Mouse (Mus musculus) forebrain, postnatal 0 days (tissue): ENCODE data around the gene Plekhn1. TPM values are rescaled to one million over a fixed set of nuclear protein-coding genes. Genes with fewer than 3 reads are reported as not detected.

ENCODE experiments used
- ATAC-seq: fragments of 200-750 bp; cut with Nextera tagmentation; 2 replicates; pipeline ENCODE4 v1.8.0; 2017; ENCODE audit warnings: mild to moderate bottlenecking, moderate library complexity
- DNase-seq: peaks from one replicate; pipeline ENCODE4 v3.0.0-alpha.2; 2015
- H3K27ac ChIP-seq: fragments of 300-500 bp; sonication (generic); 2 replicates; pipeline ENCODE4 v1.5.1; 2014; ENCODE audit warnings: low read depth, mild to moderate bottlenecking, antibody characterized with exemption, low read length, moderate library complexity, mixed read lengths
- H3K27me3 ChIP-seq: fragments of 300-500 bp; sonication (generic); 2 replicates; pipeline ENCODE4 v1.6.1; 2014; ENCODE audit warnings: mild to moderate bottlenecking, low read length, mixed read lengths; ENCODE audit not compliant: insufficient read depth
- H3K36me3 ChIP-seq: fragments of 300-500 bp; sonication (generic); 2 replicates; pipeline ENCODE4 v1.6.1; 2014; ENCODE audit warnings: mild to moderate bottlenecking, moderate library complexity; ENCODE audit not compliant: insufficient read depth
- H3K4me1 ChIP-seq: fragments of 300-500 bp; sonication (generic); 2 replicates; pipeline ENCODE4 v1.6.1; 2014; ENCODE audit warnings: antibody characterized with exemption; ENCODE audit not compliant: insufficient read depth
- H3K4me2 ChIP-seq: fragments of 300-500 bp; sonication (generic); 2 replicates; pipeline ENCODE4 v1.6.1; 2014; ENCODE audit warnings: low read depth, mild to moderate bottlenecking, moderate library complexity
- H3K4me3 ChIP-seq: fragments of 300-500 bp; sonication (generic); 2 replicates; pipeline ENCODE4 v1.5.1; 2014; ENCODE audit warnings: low read depth, low read length, mixed read lengths
- H3K9ac ChIP-seq: fragments of 300-500 bp; sonication (generic); 2 replicates; pipeline ENCODE4 v1.6.1; 2014; ENCODE audit warnings: mild to moderate bottlenecking
- H3K9me3 ChIP-seq: fragments of 300-500 bp; sonication (generic); 2 replicates; pipeline ENCODE4 v1.6.1; 2016; ENCODE audit warnings: low read length
- CTCF ChIP-seq: sonication (generic); IDR thresholded peaks from 2 replicates; pipeline ENCODE4 v1.5.1; 2016; ENCODE audit warnings: antibody characterized with exemption, control low read depth, low read depth
- WGBS: fragments of 180-500 bp; shearing (Covaris S2); extraction: QIAGEN DNeasy Blood & Tissue Kit; methylation state at CpG from one replicate; pipeline ENCODE4 v1.1.7; 2014; 5-methylcytosine and 5-hydroxymethylcytosine counted together
- polyA plus RNA-seq: library from polyadenylated mRNA; unstranded; fragments of >200 nt; fragmentation: Nextera tagmentation; extraction: Ambion mirVana; gene quantifications from 2 replicates; pipeline ENCODE4 v1.2.1, GENCODE M21; 2015
- total RNA-seq: library from RNA; depleted of rRNA; stranded (reverse); fragments of >200 nt; gene quantifications from 2 replicates; pipeline ENCODE4 v1.2.3, GENCODE M21; 2014

Gene Plekhn1
- total and polyA plus RNA-seq, 2 experiments from 2014 or later, result 14.3 to 43.7 TPM

DNA sequence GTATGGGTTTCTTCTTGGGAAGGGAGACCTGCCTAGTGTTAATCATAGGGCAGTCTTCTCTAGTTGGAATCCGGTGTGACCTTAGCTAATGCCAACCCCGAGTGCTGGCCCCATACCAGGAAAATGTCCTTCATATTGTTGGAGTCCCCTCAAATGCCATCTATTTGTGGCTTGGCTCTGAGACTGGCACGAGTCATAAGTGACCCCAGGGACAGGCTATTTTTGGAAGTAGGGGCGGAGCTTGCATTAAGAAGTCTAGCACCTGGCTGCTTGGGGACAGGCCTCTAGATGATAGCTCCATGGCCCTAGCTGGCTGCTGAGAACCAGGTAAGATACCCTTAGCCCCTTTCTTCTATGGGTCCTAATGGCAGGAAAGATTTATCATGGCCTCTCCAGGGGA lies 19.0 kb downstream of the Plekhn1 start, which contains the start of gene Perm1:
Perm1 (plus strand) TSS at position 220 of the 400 bp plus-strand sequence.
- WGBS, result 80% methylated on average over 4 of the region's 4 CpGs
- ATAC-seq (no peak), DNase-seq (no peak)
- H3K4me2 ChIP-seq, result no peak within 1 kb of the TSS
- 0 out of 2 replicates have a peak, but pooled peaks cover 6% of the 10 kb centered on the region for H3K36me3 ChIP-seq
- H3K9ac ChIP-seq, result no peak within 1 kb of the TSS
- H3K9me3 ChIP-seq, result no peaks in the 10 kb centered on the region
- no peaks in the 10 kb centered on the region for H3K4me1 ChIP-seq
- no peak within 1 kb of the TSS for H3K27ac ChIP-seq
- no peak for TF ChIP-seq CTCF
- no peaks in the 10 kb centered on the region for H3K27me3 ChIP-seq
- H3K4me3 ChIP-seq, result no peak within 1 kb of the TSS

DNA sequence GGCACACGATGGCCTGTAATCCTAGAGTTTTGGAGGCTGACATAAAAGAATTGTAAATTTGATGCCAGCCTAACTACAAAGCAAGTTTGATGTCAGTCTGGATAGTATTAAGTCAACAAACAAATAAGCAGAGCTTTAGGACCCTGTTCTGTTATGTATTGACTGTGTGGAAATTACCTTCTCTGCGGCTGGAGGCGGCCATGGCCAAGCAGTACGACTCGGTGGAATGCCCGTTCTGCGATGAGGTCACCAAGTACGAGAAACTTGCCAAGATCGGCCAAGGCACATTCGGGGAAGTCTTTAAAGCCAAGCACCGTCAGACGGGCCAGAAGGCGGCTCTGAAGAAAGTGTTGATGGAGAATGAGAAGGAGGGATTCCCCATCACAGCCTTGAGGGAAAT lies 21.5 kb downstream of the Plekhn1 start:
- DNase-seq, result no peak
- no peak for ATAC-seq
- Histone ChIP-seq H3K9me3 (no peaks in the 10 kb centered on the region), H3K27me3 (no peaks in the 10 kb centered on the region), H3K4me3 (no peak overlapping the region), H3K9ac (no peak overlapping the region), H3K4me1 (no peaks in the 10 kb centered on the region), H3K4me2 (no peak overlapping the region), H3K36me3 (no peaks in the 10 kb centered on the region), H3K27ac (no peak overlapping the region)
- TF ChIP-seq CTCF, result no peak
- WGBS, result 93% methylated on average over 13 of the region's 13 CpGs

DNA sequence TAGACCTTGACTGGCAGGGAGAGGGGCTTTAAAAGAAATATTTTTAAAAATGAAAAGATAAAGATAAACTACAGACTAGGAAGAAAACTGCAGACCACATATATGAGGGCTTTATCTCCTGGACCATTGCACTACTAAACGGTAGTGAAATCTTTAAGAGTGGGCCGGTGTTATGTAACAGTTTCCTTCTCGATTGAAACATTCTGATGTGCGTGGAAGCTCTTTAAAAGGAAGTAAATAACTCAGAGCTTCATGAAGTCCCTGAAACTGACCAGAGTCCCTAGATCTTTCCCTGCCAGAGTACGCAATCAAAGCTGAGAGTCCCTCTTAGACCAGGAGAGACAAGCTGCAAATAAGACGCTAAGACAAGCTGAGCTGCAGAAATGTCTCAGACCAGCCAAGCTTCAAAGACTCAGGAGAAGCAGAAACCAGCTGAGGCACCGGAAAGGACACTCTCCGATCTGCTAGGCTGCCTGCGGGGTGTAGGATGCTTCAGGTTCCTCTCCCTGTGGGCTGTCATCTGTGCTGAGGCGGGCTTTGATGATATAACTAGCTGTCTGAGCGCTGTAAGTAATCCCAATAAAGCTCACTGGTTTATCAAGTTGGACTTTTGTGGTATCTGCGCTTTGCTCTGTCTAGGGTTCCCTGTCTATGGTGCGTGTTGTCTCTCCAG lies 24.6 kb downstream of the Plekhn1 start:
- H3K4me2 ChIP-seq, result no peak overlapping the region
- H3K9me3 ChIP-seq, result no peaks in the 10 kb centered on the region
- no peak overlapping the region for H3K9ac ChIP-seq
- no peaks in the 10 kb centered on the region for H3K36me3 ChIP-seq
- DNase-seq (no peak), ATAC-seq (no peak)
- no peak for TF ChIP-seq CTCF
- no peaks in the 10 kb centered on the region for H3K4me1 ChIP-seq
- no peak overlapping the region for H3K4me3 ChIP-seq
- WGBS, result 82% methylated on average over 13 of the region's 13 CpGs
- no peaks in the 10 kb centered on the region for H3K27me3 ChIP-seq
- H3K27ac ChIP-seq, result no peak overlapping the region

DNA sequence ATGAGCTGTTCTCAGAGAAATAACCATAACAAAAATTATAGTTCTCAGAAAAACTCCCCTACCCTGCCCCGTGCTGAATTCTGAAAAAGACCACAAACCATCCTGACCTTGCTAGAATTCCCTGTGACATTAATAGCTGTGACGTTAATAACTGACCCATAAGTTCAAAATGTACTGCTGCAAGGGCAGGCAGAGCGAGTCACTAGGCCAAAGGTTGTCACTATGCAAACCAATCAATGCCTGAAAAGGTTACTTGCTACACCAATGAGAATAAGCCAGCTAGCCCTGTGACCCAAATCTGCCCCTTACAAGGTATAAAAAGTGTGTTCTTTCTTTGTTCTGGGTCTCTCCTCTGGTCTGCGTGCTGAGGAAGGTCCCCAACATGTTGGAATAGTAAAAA lies 25.8 kb downstream of the Plekhn1 start:
- no peaks in the 10 kb centered on the region for H3K27me3 ChIP-seq
- 90% methylated on average over 4 of the region's 4 CpGs for WGBS
- H3K27ac ChIP-seq, result no peak overlapping the region
- no peaks in the 10 kb centered on the region for H3K9me3 ChIP-seq
- ATAC-seq, result no peak
- H3K4me1 ChIP-seq, result peaks cover 4% of the 10 kb centered on the region; the same call in 1 of the 2 replicates
- no peak for DNase-seq
- H3K36me3 ChIP-seq, result no peaks in the 10 kb centered on the region
- TF ChIP-seq CTCF, result no peak
- no peak overlapping the region for H3K9ac ChIP-seq
- H3K4me3 ChIP-seq, result no peak overlapping the region
- no peak overlapping the region for H3K4me2 ChIP-seq

DNA sequence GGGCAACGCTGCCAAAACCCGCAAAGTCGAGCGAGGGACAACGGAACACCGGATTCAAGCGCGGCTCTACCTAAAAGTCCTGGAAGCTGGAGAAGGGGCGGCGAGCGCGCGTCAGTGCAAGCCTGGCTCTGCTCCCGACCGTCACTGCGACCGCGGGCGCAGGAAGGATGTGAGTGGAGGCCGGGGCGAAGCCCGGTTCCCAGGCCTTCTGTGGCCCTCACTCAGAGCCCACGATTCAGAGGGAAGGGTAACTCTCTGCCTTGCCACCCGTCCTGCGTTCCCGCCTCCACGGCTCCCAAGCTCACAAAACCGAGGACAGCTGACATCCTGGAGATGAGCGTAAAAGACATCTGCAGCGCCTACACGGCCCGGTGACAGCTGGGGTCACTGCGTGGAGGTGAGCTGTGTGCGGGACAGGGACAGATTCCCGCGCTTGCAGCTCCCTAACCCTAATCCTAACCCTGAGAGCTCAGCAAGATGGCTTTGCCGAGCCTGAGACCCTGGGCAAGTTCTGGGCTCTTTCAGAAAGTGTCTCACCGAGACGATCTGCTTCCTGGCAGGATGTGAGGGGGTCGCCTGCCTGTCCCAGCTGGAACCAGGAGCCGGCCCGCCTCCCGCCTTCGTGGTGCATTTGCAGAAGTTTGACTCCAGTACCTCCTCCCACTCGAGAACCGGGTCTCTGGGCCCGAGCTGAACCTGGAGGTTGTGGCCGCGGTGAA lies 31.1 kb downstream of the Plekhn1 start:
- Histone ChIP-seq H3K27me3 (no peaks in the 10 kb centered on the region), H3K4me3 (peak overlapping the region; percentile 58), H3K36me3 (no peaks in the 10 kb centered on the region), H3K27ac (peak overlapping the region; percentile 67), H3K4me2 (peak overlapping the region; percentile 95), H3K9me3 (no peaks in the 10 kb centered on the region), H3K9ac (peak overlapping the region; percentile 53), H3K4me1 (peaks cover 13% of the 10 kb centered on the region; the same call in 1 of the 2 replicates)
- 1% methylated on average over 49 of the region's 49 CpGs for WGBS
- DNase-seq (peak; percentile 41), ATAC-seq (peak; percentile 56)
- no peak for TF ChIP-seq CTCF

DNA sequence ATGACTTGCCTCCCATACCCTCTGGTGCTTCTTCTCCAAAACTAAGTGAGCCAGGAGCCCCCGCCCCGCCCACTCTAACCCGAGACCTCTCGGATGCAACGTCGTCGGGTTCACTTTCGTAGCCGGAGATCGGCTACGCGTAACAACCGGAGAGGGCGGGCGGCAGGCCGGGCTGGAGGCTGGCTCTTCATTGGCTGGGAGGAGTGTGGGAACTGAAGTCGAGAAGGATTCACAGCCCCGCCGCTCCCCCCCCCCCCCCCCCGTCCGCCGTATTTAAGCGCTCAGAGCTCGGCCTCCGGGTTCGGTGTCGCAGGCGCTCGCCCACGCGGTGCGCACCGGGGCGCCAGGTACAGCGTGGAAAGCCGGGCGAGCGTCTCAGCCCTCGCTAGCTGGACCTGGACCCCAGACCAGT lies 31.6 kb downstream of the Plekhn1 start, which contains the start of gene AW011738:
AW011738 (plus strand) TSS at position 304 of the 412 bp plus-strand sequence.
- H3K27me3 ChIP-seq, result no peaks in the 10 kb centered on the region
- H3K27ac ChIP-seq, result peak within 1 kb of the TSS; percentile 67
- H3K36me3 ChIP-seq, result no peaks in the 10 kb centered on the region
- no peak for TF ChIP-seq CTCF
- ATAC-seq, result peak; percentile 85
- peaks cover 13% of the 10 kb centered on the region; the same call in 1 of the 2 replicates for H3K4me1 ChIP-seq
- no peaks in the 10 kb centered on the region for H3K9me3 ChIP-seq
- H3K9ac ChIP-seq, result peak within 1 kb of the TSS; percentile 53
- DNase-seq, result peak; percentile 74
- WGBS, result under 1% methylated on average over 36 of the region's 39 CpGs
- peak within 1 kb of the TSS; percentile 95 for H3K4me2 ChIP-seq
- H3K4me3 ChIP-seq, result peak within 1 kb of the TSS; percentile 58

DNA sequence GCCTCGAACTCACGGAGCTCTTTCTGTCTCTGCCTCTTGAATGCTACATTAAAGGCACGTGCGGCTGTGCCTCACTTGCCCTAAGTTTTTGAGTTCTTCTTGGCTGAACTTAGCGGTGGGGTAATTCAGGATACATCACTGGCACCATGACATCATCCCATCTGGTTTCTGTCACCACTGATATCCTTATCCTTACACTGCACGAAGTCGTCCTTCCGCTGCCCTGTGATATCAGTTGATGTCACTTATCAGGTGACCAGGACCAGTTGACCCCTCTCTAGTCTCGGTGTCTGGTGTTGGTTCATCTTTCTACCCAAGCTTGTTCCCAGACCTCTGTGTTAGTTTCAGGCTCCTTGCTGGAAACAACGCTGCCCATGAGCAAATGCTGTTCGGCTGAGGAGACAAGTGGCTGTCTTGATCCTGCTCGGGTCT lies 32.2 kb downstream of the Plekhn1 start:
- TF ChIP-seq CTCF, result no peak
- Histone ChIP-seq H3K27ac (peak overlapping the region; percentile 57; the same call in 1 of the 2 replicates), H3K9me3 (no peaks in the 10 kb centered on the region), H3K4me1 (peaks cover 13% of the 10 kb centered on the region; the same call in 1 of the 2 replicates), H3K9ac (0 out of 2 replicates have a peak overlapping the region, but pooled peaks have one; percentile 53), H3K27me3 (no peaks in the 10 kb centered on the region), H3K4me3 (peak overlapping the region; percentile 58), H3K36me3 (no peaks in the 10 kb centered on the region), H3K4me2 (peak overlapping the region; percentile 95)
- WGBS, result 44% methylated on average over 12 of the region's 12 CpGs
- DNase-seq, result no peak
- ATAC-seq, result no peak
